Mouse (Mus musculus): Measurements from ENCODE around the gene Nrk. TPM values are rescaled to one million over a fixed set of nuclear protein-coding genes. Genes with fewer than 3 reads are reported as not detected.

The Nrk gene
- polyA plus RNA-seq, 1 experiment from 2014 or later: 23.1 TPM

GRCm38 (mm10) chrX:138979249-138979648 is 65.0 kb downstream of the Nrk start:
- TF ChIP-seq CTCF (IDR thresholded peaks at IDR 0.05; ENCODE audit: low read depth): no peak
- no peak overlapping the region for H3K27ac ChIP-seq (ENCODE audit: low read depth)
- H3K36me3 ChIP-seq (ENCODE audit: insufficient read depth): 0 out of 2 replicates have a peak, but pooled peaks cover 5% of the 10 kb centered on the region
- DNase-seq: peak; percentile 59
- peak; percentile 74; the same call in 1 of the 2 replicates for ATAC-seq (ENCODE audit: insufficient read depth)
- H3K4me2 ChIP-seq: no peak overlapping the region
- no peaks in the 10 kb centered on the region for H3K27me3 ChIP-seq (ENCODE audit: insufficient read depth, low read length)
- H3K9ac ChIP-seq: no peak overlapping the region
- no peaks in the 10 kb centered on the region for H3K4me1 ChIP-seq (ENCODE audit: insufficient read depth)
- WGBS: 48% methylated on average over 2 of the region's 2 CpGs
- no peaks in the 10 kb centered on the region for H3K9me3 ChIP-seq (ENCODE audit: low read depth, low read length)
- no peak overlapping the region for H3K4me3 ChIP-seq (ENCODE audit: low read depth, low read length)

GRCm38 (mm10) chrX:139014524-139014923 is 100.3 kb downstream of the Nrk start:
- WGBS: 68% methylated on average over 3 of the region's 3 CpGs
- H3K9ac ChIP-seq: no peak overlapping the region
- H3K4me2 ChIP-seq: no peak overlapping the region
- DNase-seq (no peak), ATAC-seq (ENCODE audit: insufficient read depth) (no peak)
- H3K27me3 ChIP-seq (ENCODE audit: insufficient read depth, low read length): no peaks in the 10 kb centered on the region
- no peak for TF ChIP-seq CTCF (IDR thresholded peaks at IDR 0.05; ENCODE audit: low read depth)
- H3K36me3 ChIP-seq (ENCODE audit: insufficient read depth): no peaks in the 10 kb centered on the region
- no peaks in the 10 kb centered on the region for H3K4me1 ChIP-seq (ENCODE audit: insufficient read depth)
- H3K27ac ChIP-seq (ENCODE audit: low read depth): no peak overlapping the region
- H3K4me3 ChIP-seq (ENCODE audit: low read depth, low read length): no peak overlapping the region
- H3K9me3 ChIP-seq (ENCODE audit: low read depth, low read length): no peaks in the 10 kb centered on the region

GRCm38 (mm10) chrX:139016540-139016939 is 102.3 kb downstream of the Nrk start:
- no peaks in the 10 kb centered on the region for H3K36me3 ChIP-seq (ENCODE audit: insufficient read depth)
- WGBS: 32% methylated on average over 1 of the region's 1 CpGs
- no peaks in the 10 kb centered on the region for H3K27me3 ChIP-seq (ENCODE audit: insufficient read depth, low read length)
- H3K9me3 ChIP-seq (ENCODE audit: low read depth, low read length): no peaks in the 10 kb centered on the region
- DNase-seq: peak; percentile 39
- no peak overlapping the region for H3K9ac ChIP-seq
- H3K27ac ChIP-seq (ENCODE audit: low read depth): no peak overlapping the region
- ATAC-seq (ENCODE audit: insufficient read depth): no peak
- peak; percentile 37 for TF ChIP-seq CTCF (IDR thresholded peaks at IDR 0.05; ENCODE audit: low read depth)
- no peaks in the 10 kb centered on the region for H3K4me1 ChIP-seq (ENCODE audit: insufficient read depth)
- no peak overlapping the region for H3K4me3 ChIP-seq (ENCODE audit: low read depth, low read length)
- H3K4me2 ChIP-seq: no peak overlapping the region

GRCm38 (mm10) chrX:139026532-139027097 is 112.4 kb downstream of the Nrk start:
- TF ChIP-seq CTCF (IDR thresholded peaks at IDR 0.05; ENCODE audit: low read depth): no peak
- 13% methylated on average over 3 of the region's 3 CpGs for WGBS
- H3K4me1 ChIP-seq (ENCODE audit: insufficient read depth): no peaks in the 10 kb centered on the region
- H3K27me3 ChIP-seq (ENCODE audit: insufficient read depth, low read length): no peaks in the 10 kb centered on the region
- no peaks in the 10 kb centered on the region for H3K9me3 ChIP-seq (ENCODE audit: low read depth, low read length)
- ATAC-seq (ENCODE audit: insufficient read depth): peak; percentile 84
- H3K4me3 ChIP-seq (ENCODE audit: low read depth, low read length): no peak overlapping the region
- H3K27ac ChIP-seq (ENCODE audit: low read depth): no peak overlapping the region
- no peak overlapping the region for H3K9ac ChIP-seq
- DNase-seq: peak; percentile 69
- H3K36me3 ChIP-seq (ENCODE audit: insufficient read depth): no peaks in the 10 kb centered on the region
- no peak overlapping the region for H3K4me2 ChIP-seq

GRCm38 (mm10) chrX:139027296-139027695 is 113.1 kb downstream of the Nrk start:
- DNase-seq (peak; percentile 74), ATAC-seq (ENCODE audit: insufficient read depth) (peak; percentile 72)
- Histone ChIP-seq H3K36me3 (ENCODE audit: insufficient read depth) (no peaks in the 10 kb centered on the region), H3K9ac (no peak overlapping the region), H3K27ac (ENCODE audit: low read depth) (no peak overlapping the region), H3K4me1 (ENCODE audit: insufficient read depth) (no peaks in the 10 kb centered on the region), H3K9me3 (ENCODE audit: low read depth, low read length) (no peaks in the 10 kb centered on the region), H3K4me2 (no peak overlapping the region), H3K27me3 (ENCODE audit: insufficient read depth, low read length) (no peaks in the 10 kb centered on the region), H3K4me3 (ENCODE audit: low read depth, low read length) (no peak overlapping the region)
- WGBS: 24% methylated on average over 5 of the region's 5 CpGs
- no peak for TF ChIP-seq CTCF (IDR thresholded peaks at IDR 0.05; ENCODE audit: low read depth)

GRCm38 (mm10) chrX:139027909-139028308 is 113.7 kb downstream of the Nrk start:
- no peaks in the 10 kb centered on the region for H3K9me3 ChIP-seq (ENCODE audit: low read depth, low read length)
- no peaks in the 10 kb centered on the region for H3K27me3 ChIP-seq (ENCODE audit: insufficient read depth, low read length)
- H3K9ac ChIP-seq: no peak overlapping the region
- H3K4me1 ChIP-seq (ENCODE audit: insufficient read depth): no peaks in the 10 kb centered on the region
- no peak overlapping the region for H3K27ac ChIP-seq (ENCODE audit: low read depth)
- no peaks in the 10 kb centered on the region for H3K36me3 ChIP-seq (ENCODE audit: insufficient read depth)
- 27% methylated on average over 6 of the region's 6 CpGs for WGBS
- no peak for TF ChIP-seq CTCF (IDR thresholded peaks at IDR 0.05; ENCODE audit: low read depth)
- no peak overlapping the region for H3K4me3 ChIP-seq (ENCODE audit: low read depth, low read length)
- no peak overlapping the region for H3K4me2 ChIP-seq
- DNase-seq (peak; percentile 18), ATAC-seq (ENCODE audit: insufficient read depth) (no peak)

GRCm38 (mm10) chrX:139037666-139038065 is 123.4 kb downstream of the Nrk start:
- no peak for TF ChIP-seq CTCF (IDR thresholded peaks at IDR 0.05; ENCODE audit: low read depth)
- no peak overlapping the region for H3K4me2 ChIP-seq
- H3K27me3 ChIP-seq (ENCODE audit: insufficient read depth, low read length): no peaks in the 10 kb centered on the region
- no peak overlapping the region for H3K4me3 ChIP-seq (ENCODE audit: low read depth, low read length)
- 92% methylated on average over 1 of the region's 1 CpGs for WGBS
- no peaks in the 10 kb centered on the region for H3K9me3 ChIP-seq (ENCODE audit: low read depth, low read length)
- ATAC-seq (ENCODE audit: insufficient read depth) (no peak), DNase-seq (no peak)
- H3K27ac ChIP-seq (ENCODE audit: low read depth): no peak overlapping the region
- H3K36me3 ChIP-seq (ENCODE audit: insufficient read depth): no peaks in the 10 kb centered on the region
- no peak overlapping the region for H3K9ac ChIP-seq
- H3K4me1 ChIP-seq (ENCODE audit: insufficient read depth): no peaks in the 10 kb centered on the region

Data from lung, embryonic 14.5 days (tissue).